Mouse (Mus musculus): ENCODE measurements around the gene Kctd20.

GRCm38 (mm10) chr17:28967021-28967610, 15.4 kb downstream of the Kctd20 start:
- TF ChIP-seq CTCF (IDR thresholded peaks at IDR 0.05; ENCODE audit: borderline replicate concordance, extremely low read depth, insufficient read depth, insufficient read length) (no peak), POLR2A (IDR thresholded peaks at IDR 0.05; ENCODE audit: borderline replicate concordance, extremely low read depth, insufficient read depth, insufficient read length, poor library complexity, severe bottlenecking) (no peak)

All from brain, embryonic 14.5 days (tissue).